Mouse (Mus musculus): ENCODE measurements around the gene Lamb1. TPM values are rescaled to one million over a fixed set of nuclear protein-coding genes. Genes with fewer than 3 reads are reported as not detected.

Lamb1 gene
- total RNA-seq, 1 experiment, result 232 TPM

GRCm38 (mm10) chr12:31222282-31222681 is 42.8 kb upstream of the Lamb1 start:
- no peak for TF ChIP-seq MAFK (IDR thresholded peaks at IDR 0.05; ENCODE audit: insufficient read depth, low read depth, low read length)
- TF ChIP-seq ZNF384 (IDR thresholded peaks at IDR 0.05; ENCODE audit: low read depth, low read length), result no peak
- no peak for TF ChIP-seq CHD2 (IDR thresholded peaks at IDR 0.05; ENCODE audit: low read depth, low read length)
- TF ChIP-seq HCFC1 (IDR thresholded peaks at IDR 0.05; ENCODE audit: borderline replicate concordance, insufficient read depth, low read length), result no peak
- no peak for TF ChIP-seq ZC3H11A (IDR thresholded peaks at IDR 0.05; ENCODE audit: borderline replicate concordance, low read depth, low read length)
- Histone ChIP-seq H3K4me1 (ENCODE audit: control insufficient read depth in 2 of 2, insufficient read depth in 2 of 2, low read length in 2 of 2, poor library complexity in 1 of 2) (peaks cover 9 to 12% of the 10 kb centered on the region in 2 experiments), H3K27ac (ENCODE audit: insufficient read depth, low read depth, low read length, poor library complexity, severe bottlenecking) (no peak overlapping the region), H3K4me3 (ENCODE audit: insufficient read depth in 1 of 2, low read depth in 1 of 2, low read length in 2 of 2, poor library complexity in 1 of 2, severe bottlenecking in 1 of 2) (no peak overlapping the region), H3K36me3 (ENCODE audit: control insufficient read depth, insufficient read depth, low read length, poor library complexity, severe bottlenecking) (no peaks in the 10 kb centered on the region), H3K9me3 (ENCODE audit: control insufficient read depth, insufficient read depth, low read depth, low read length) (no peaks in the 10 kb centered on the region), H3K9ac (ENCODE audit: insufficient read depth, low read depth, low read length, poor library complexity, severe bottlenecking) (no peak overlapping the region)
- in situ Hi-C loops (cut with MboI; ENCODE audit: low sequenced_read_pairs in 2 of 2, unreplicated experiment in 2 of 2), result no loop called here
- no peak for DNase-seq (ENCODE audit: low read depth, low spot score)

- H3K9ac ChIP-seq (ENCODE audit: insufficient read depth, low read depth, low read length, poor library complexity, severe bottlenecking), result no peak overlapping the region
- no peaks in the 10 kb centered on the region for H3K9me3 ChIP-seq (ENCODE audit: control insufficient read depth, insufficient read depth, low read depth, low read length)
- in situ Hi-C loops (cut with MboI; ENCODE audit: low sequenced_read_pairs in 2 of 2, unreplicated experiment in 2 of 2), result no loop called here
- no peak overlapping the region for H3K27ac ChIP-seq (ENCODE audit: insufficient read depth, low read depth, low read length, poor library complexity, severe bottlenecking)
- DNase-seq (ENCODE audit: low read depth, low spot score), result no peak
- H3K36me3 ChIP-seq (ENCODE audit: control insufficient read depth, insufficient read depth, low read length, poor library complexity, severe bottlenecking), result no peaks in the 10 kb centered on the region
- no peak overlapping the region for H3K4me3 ChIP-seq (ENCODE audit: insufficient read depth in 1 of 2, low read depth in 1 of 2, low read length in 2 of 2, poor library complexity in 1 of 2, severe bottlenecking in 1 of 2)
- H3K4me1 ChIP-seq (ENCODE audit: control insufficient read depth in 2 of 2, insufficient read depth in 2 of 2, low read length in 2 of 2, poor library complexity in 1 of 2), result peaks cover 9 to 11% of the 10 kb centered on the region in 2 experiments
- no peak for TF ChIP-seq MAFK (IDR thresholded peaks at IDR 0.05; ENCODE audit: insufficient read depth, low read depth, low read length)
- TF ChIP-seq ZC3H11A (IDR thresholded peaks at IDR 0.05; ENCODE audit: borderline replicate concordance, low read depth, low read length), result no peak
- no peak for TF ChIP-seq HCFC1 (IDR thresholded peaks at IDR 0.05; ENCODE audit: borderline replicate concordance, insufficient read depth, low read length)
- no peak for TF ChIP-seq ZNF384 (IDR thresholded peaks at IDR 0.05; ENCODE audit: low read depth, low read length)
- TF ChIP-seq CHD2 (IDR thresholded peaks at IDR 0.05; ENCODE audit: low read depth, low read length), result no peak
These were observed 42.3 kb upstream of the Lamb1 start for GRCm38 (mm10) chr12:31222741-31223140.

GRCm38 (mm10) chr12:31225451-31225850 is 39.6 kb upstream of the Lamb1 start:
- in situ Hi-C loops (cut with MboI; ENCODE audit: low sequenced_read_pairs in 2 of 2, unreplicated experiment in 2 of 2), result no loop called here
- DNase-seq (ENCODE audit: low read depth, low spot score), result peak; percentile 72

DNA sequence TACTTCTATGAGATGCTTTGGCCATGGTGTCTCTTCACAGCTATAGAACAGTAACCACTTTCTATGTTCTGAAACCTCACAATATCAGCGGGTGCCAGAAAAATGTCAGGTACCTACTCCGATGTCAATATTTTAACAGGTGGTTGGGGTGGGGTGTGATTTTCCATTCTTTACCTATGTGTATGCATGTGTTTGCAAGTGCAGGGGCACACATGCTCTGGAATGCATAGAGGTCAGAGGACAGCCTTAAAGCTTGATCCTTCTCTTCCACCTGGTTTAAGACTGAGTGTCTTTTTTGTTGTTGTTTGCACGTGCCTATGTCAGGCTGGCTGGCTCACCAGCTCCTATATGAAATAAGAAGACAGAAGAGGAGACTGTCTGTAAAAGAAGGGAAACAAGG is 37.9 kb upstream of the Lamb1 start:
- no peak overlapping the region for H3K27ac ChIP-seq (ENCODE audit: insufficient read depth, low read depth, low read length, poor library complexity, severe bottlenecking)
- no peak for DNase-seq (ENCODE audit: low read depth, low spot score)
- H3K4me3 ChIP-seq (ENCODE audit: insufficient read depth in 1 of 2, low read depth in 1 of 2, low read length in 2 of 2, poor library complexity in 1 of 2, severe bottlenecking in 1 of 2), result no peak overlapping the region
- H3K9me3 ChIP-seq (ENCODE audit: control insufficient read depth, insufficient read depth, low read depth, low read length), result no peaks in the 10 kb centered on the region
- no peak for TF ChIP-seq MAFK (IDR thresholded peaks at IDR 0.05; ENCODE audit: insufficient read depth, low read depth, low read length)
- no peak for TF ChIP-seq HCFC1 (IDR thresholded peaks at IDR 0.05; ENCODE audit: borderline replicate concordance, insufficient read depth, low read length)
- TF ChIP-seq ZNF384 (IDR thresholded peaks at IDR 0.05; ENCODE audit: low read depth, low read length), result no peak
- no peak for TF ChIP-seq ZC3H11A (IDR thresholded peaks at IDR 0.05; ENCODE audit: borderline replicate concordance, low read depth, low read length)
- TF ChIP-seq CHD2 (IDR thresholded peaks at IDR 0.05; ENCODE audit: low read depth, low read length), result no peak
- no peak overlapping the region for H3K9ac ChIP-seq (ENCODE audit: insufficient read depth, low read depth, low read length, poor library complexity, severe bottlenecking)
- H3K36me3 ChIP-seq (ENCODE audit: control insufficient read depth, insufficient read depth, low read length, poor library complexity, severe bottlenecking), result no peaks in the 10 kb centered on the region
- H3K4me1 ChIP-seq (ENCODE audit: control insufficient read depth in 2 of 2, insufficient read depth in 2 of 2, low read length in 2 of 2, poor library complexity in 1 of 2), result peaks cover 11 to 13% of the 10 kb centered on the region in 2 experiments
- in situ Hi-C loops (cut with MboI; ENCODE audit: low sequenced_read_pairs in 2 of 2, unreplicated experiment in 2 of 2), result no loop called here

More at GRCm38 (mm10) chr12:31225451-31225850, 39.6 kb upstream of the Lamb1 start:
- Histone ChIP-seq H3K36me3 (ENCODE audit: control insufficient read depth, insufficient read depth, low read length, poor library complexity, severe bottlenecking) (no peaks in the 10 kb centered on the region), H3K4me1 (ENCODE audit: control insufficient read depth in 2 of 2, insufficient read depth in 2 of 2, low read length in 2 of 2, poor library complexity in 1 of 2) (peaks cover 11 to 13% of the 10 kb centered on the region in 2 experiments), H3K4me3 (ENCODE audit: insufficient read depth in 1 of 2, low read depth in 1 of 2, low read length in 2 of 2, poor library complexity in 1 of 2, severe bottlenecking in 1 of 2) (peak overlapping the region; percentile 20 to 36; a peak in 3 of 4 replicates), H3K27ac (ENCODE audit: insufficient read depth, low read depth, low read length, poor library complexity, severe bottlenecking) (peak overlapping the region; percentile 50; the same call in 1 of the 2 replicates), H3K9me3 (ENCODE audit: control insufficient read depth, insufficient read depth, low read depth, low read length) (no peaks in the 10 kb centered on the region), H3K9ac (ENCODE audit: insufficient read depth, low read depth, low read length, poor library complexity, severe bottlenecking) (no peak overlapping the region; the same call in 1 of the 2 replicates)
- TF ChIP-seq HCFC1 (IDR thresholded peaks at IDR 0.05; ENCODE audit: borderline replicate concordance, insufficient read depth, low read length) (no peak), ZC3H11A (IDR thresholded peaks at IDR 0.05; ENCODE audit: borderline replicate concordance, low read depth, low read length) (no peak), ZNF384 (IDR thresholded peaks at IDR 0.05; ENCODE audit: low read depth, low read length) (no peak), MAFK (IDR thresholded peaks at IDR 0.05; ENCODE audit: insufficient read depth, low read depth, low read length) (no peak), CHD2 (IDR thresholded peaks at IDR 0.05; ENCODE audit: low read depth, low read length) (no peak)

All from ES-E14 (cell line).